Mouse (Mus musculus) lung, embryonic 16.5 days (tissue): ENCODE data around the gene Zfp36l2. TPM values are rescaled to one million over a fixed set of nuclear protein-coding genes. Genes with fewer than 3 reads are reported as not detected.
"Not testable (repeated sequence)": the region's sequence is repeated elsewhere in the genome, so short reads cannot be mapped to it uniquely, and the experiment has no call there.

Experiments used
- ATAC-seq: fragments of 200-750 bp; cut with Nextera tagmentation; 2 replicates; pipeline ENCODE4 v1.8.0; 2017; ENCODE audit warnings: low read depth, mild to moderate bottlenecking, moderate library complexity
- H3K27ac ChIP-seq: fragments of 300-500 bp; sonication (generic); 2 replicates; pipeline ENCODE4 v1.5.1; 2014; ENCODE audit warnings: mild to moderate bottlenecking, control low read depth, low read length
- H3K27me3 ChIP-seq: fragments of 300-500 bp; sonication (generic); 2 replicates; pipeline ENCODE4 v1.6.1; 2014; ENCODE audit warnings: low read depth, low read length, mixed read lengths; ENCODE audit not compliant: control insufficient read depth, insufficient read depth
- H3K36me3 ChIP-seq: fragments of 300-500 bp; sonication (generic); 2 replicates; pipeline ENCODE4 v1.6.1; 2014; ENCODE audit warnings: low read length; ENCODE audit not compliant: control insufficient read depth, insufficient read depth
- H3K4me1 ChIP-seq: fragments of 300-500 bp; sonication (generic); replicated peaks from 2 replicates; pipeline ENCODE4 v1.6.1; 2014; ENCODE audit warnings: low read length, mixed read lengths; ENCODE audit not compliant: control insufficient read depth, insufficient read depth
- H3K4me2 ChIP-seq: fragments of 300-500 bp; sonication (generic); 2 replicates; pipeline ENCODE4 v1.6.1; 2014; ENCODE audit warnings: low read depth, low read length, control low read depth
- H3K4me3 ChIP-seq: fragments of 300-500 bp; sonication (generic); 2 replicates; pipeline ENCODE4 v1.5.1; 2014; ENCODE audit warnings: mild to moderate bottlenecking, low read length, control low read depth
- H3K9ac ChIP-seq: fragments of 300-500 bp; sonication (generic); 2 replicates; pipeline ENCODE4 v1.6.1; 2014; ENCODE audit warnings: low read length, control low read depth
- H3K9me3 ChIP-seq: fragments of 300-500 bp; sonication (generic); 2 replicates; pipeline ENCODE4 v1.6.1; 2016; ENCODE audit warnings: low read length; ENCODE audit not compliant: control insufficient read depth
- WGBS: fragments of 180-500 bp; shearing (Covaris S2); extraction: QIAGEN DNeasy Blood & Tissue Kit; methylation state at CpG from one replicate; pipeline ENCODE4 v1.1.7; 2014; 5-methylcytosine and 5-hydroxymethylcytosine counted together
- polyA plus RNA-seq: library from polyadenylated mRNA; unstranded; fragments of >200 nt; fragmentation: Nextera tagmentation; extraction: Ambion mirVana; gene quantifications from 2 replicates; pipeline ENCODE4 v1.2.1, GENCODE M21; 2015

Gene Zfp36l2
- polyA plus RNA-seq: 10.1 and 11.2 TPM in 2 replicates

- H3K4me1 ChIP-seq: peaks cover 21% of the 10 kb centered on the region
- peak within 1 kb of the TSS; percentile 87 for H3K4me3 ChIP-seq
- no peaks in the 10 kb centered on the region for H3K9me3 ChIP-seq
- peak; percentile 90 for ATAC-seq
- peak within 1 kb of the TSS; percentile 99 for H3K27ac ChIP-seq
- H3K27me3 ChIP-seq: no peaks in the 10 kb centered on the region
- peak within 1 kb of the TSS; percentile 91 for H3K4me2 ChIP-seq
- peaks cover 9% of the 10 kb centered on the region for H3K36me3 ChIP-seq
- H3K9ac ChIP-seq: peak within 1 kb of the TSS; percentile 93
- under 1% methylated on average over 54 of the region's 76 CpGs for WGBS
Observed at GRCm38 (mm10) chr17:84187727-84188373, at the start of gene Zfp36l2. Zfp36l2 (minus strand) TSS chr17:84187947.

- Histone ChIP-seq H3K36me3 (0 out of 2 replicates have a peak, but pooled peaks cover 3% of the 10 kb centered on the region), H3K9ac (no peak overlapping the region), H3K4me2 (no peak overlapping the region), H3K4me1 (peaks cover 6% of the 10 kb centered on the region), H3K27ac (no peak overlapping the region), H3K9me3 (no peaks in the 10 kb centered on the region), H3K4me3 (no peak overlapping the region), H3K27me3 (no peaks in the 10 kb centered on the region)
- 55% methylated on average over 7 of the region's 7 CpGs for WGBS
- ATAC-seq: peak; percentile 53
Observed at GRCm38 (mm10) chr17:84236781-84237557, 49.2 kb upstream of the Zfp36l2 start.

- no peaks in the 10 kb centered on the region for H3K27me3 ChIP-seq
- WGBS: 77% methylated on average over 4 of the region's 4 CpGs
- no peak overlapping the region for H3K4me2 ChIP-seq
- no peaks in the 10 kb centered on the region for H3K9me3 ChIP-seq
- no peak overlapping the region for H3K9ac ChIP-seq
- H3K4me3 ChIP-seq: no peak overlapping the region
- H3K36me3 ChIP-seq: 0 out of 2 replicates have a peak, but pooled peaks cover 3% of the 10 kb centered on the region
- peaks cover 6% of the 10 kb centered on the region for H3K4me1 ChIP-seq
- H3K27ac ChIP-seq: no peak overlapping the region
- ATAC-seq: no peak
Observed at GRCm38 (mm10) chr17:84235399-84235928, 47.7 kb upstream of the Zfp36l2 start.

GRCm38 (mm10) chr17:84234785-84235184 lies 47.0 kb upstream of the Zfp36l2 start:
- H3K4me3 ChIP-seq, H3K9ac ChIP-seq, H3K27me3 ChIP-seq, H3K27ac ChIP-seq, H3K36me3 ChIP-seq, H3K4me2 ChIP-seq, H3K9me3 ChIP-seq, ATAC-seq, H3K4me1 ChIP-seq: not testable (repeated sequence)
- WGBS: 80% methylated on average over 1 of the region's 4 CpGs

GRCm38 (mm10) chr17:84233758-84234157 lies 46.0 kb upstream of the Zfp36l2 start:
- Histone ChIP-seq H3K27ac (no peak overlapping the region), H3K4me1 (peaks cover 6% of the 10 kb centered on the region), H3K9me3 (no peaks in the 10 kb centered on the region), H3K36me3 (peaks cover 3% of the 10 kb centered on the region), H3K9ac (no peak overlapping the region), H3K4me2 (no peak overlapping the region), H3K27me3 (no peaks in the 10 kb centered on the region), H3K4me3 (no peak overlapping the region)
- no peak for ATAC-seq
- 88% methylated on average over 2 of the region's 2 CpGs for WGBS

GRCm38 (mm10) chr17:84231361-84231760 lies 43.6 kb upstream of the Zfp36l2 start:
- Histone ChIP-seq H3K4me3 (no peak overlapping the region), H3K4me1 (no peaks in the 10 kb centered on the region), H3K27me3 (no peaks in the 10 kb centered on the region), H3K9ac (no peak overlapping the region), H3K4me2 (no peak overlapping the region), H3K27ac (no peak overlapping the region), H3K36me3 (peaks cover 3% of the 10 kb centered on the region), H3K9me3 (no peaks in the 10 kb centered on the region)
- 91% methylated on average over 2 of the region's 2 CpGs for WGBS
- no peak for ATAC-seq

- Histone ChIP-seq H3K27me3 (no peaks in the 10 kb centered on the region), H3K27ac (no peak overlapping the region), H3K9ac (no peak overlapping the region), H3K4me2 (no peak overlapping the region), H3K36me3 (no peaks in the 10 kb centered on the region; the same call in none of the 2 replicates), H3K4me3 (no peak overlapping the region), H3K4me1 (no peaks in the 10 kb centered on the region), H3K9me3 (no peaks in the 10 kb centered on the region)
- ATAC-seq: no peak
- 53% methylated on average over 2 of the region's 2 CpGs for WGBS
Observed at GRCm38 (mm10) chr17:84228223-84228622, 40.5 kb upstream of the Zfp36l2 start.

- ATAC-seq: no peak
- Histone ChIP-seq H3K9ac (no peak overlapping the region), H3K27me3 (no peaks in the 10 kb centered on the region), H3K4me3 (no peak overlapping the region), H3K4me2 (no peak overlapping the region), H3K4me1 (no peaks in the 10 kb centered on the region), H3K36me3 (peaks cover 4% of the 10 kb centered on the region), H3K27ac (no peak overlapping the region), H3K9me3 (no peaks in the 10 kb centered on the region)
- 60% methylated on average over 6 of the region's 6 CpGs for WGBS
Observed at GRCm38 (mm10) chr17:84226681-84227080, 38.9 kb upstream of the Zfp36l2 start.

GRCm38 (mm10) chr17:84226231-84226630 lies 38.5 kb upstream of the Zfp36l2 start:
- Histone ChIP-seq H3K4me2 (no peak overlapping the region), H3K9ac (no peak overlapping the region), H3K27me3 (no peaks in the 10 kb centered on the region), H3K27ac (no peak overlapping the region), H3K36me3 (peaks cover 7% of the 10 kb centered on the region), H3K4me1 (no peaks in the 10 kb centered on the region), H3K4me3 (no peak overlapping the region), H3K9me3 (no peaks in the 10 kb centered on the region)
- ATAC-seq: no peak
- 43% methylated on average over 5 of the region's 5 CpGs for WGBS
